Mouse (Mus musculus): Measurements from ENCODE around the gene Gpr132. TPM values are rescaled to one million over a fixed set of nuclear protein-coding genes. Genes with fewer than 3 reads are reported as not detected.
"Not testable (repeated sequence)": the region's sequence is repeated elsewhere in the genome, so short reads cannot be mapped to it uniquely, and the experiment has no call there.

The Gpr132 gene
- total and polyA plus RNA-seq, 3 experiments: 24.4 to 62.1 (median 44.7) TPM

- in situ Hi-C loops (cut with MboI; ENCODE audit: low pct_ligation_motif_present, low pct_unique_long_range_greater_than_20kb, low sequenced_read_pairs): no loop called here
- peaks cover 17% of the 10 kb centered on the region for H3K9me3 ChIP-seq (replicated peaks; ENCODE audit: low read length)
- H3K4me3 ChIP-seq (replicated peaks in 1 of 3; ENCODE audit: low read depth in 2 of 3, low read length in 2 of 3, poor library complexity in 1 of 3): no peak overlapping the region
- no peak overlapping the region for H3K4me2 ChIP-seq (ENCODE audit: insufficient read depth, low read depth, poor library complexity, severe bottlenecking)
- H3K9ac ChIP-seq (ENCODE audit: insufficient read depth, low read depth): no peak overlapping the region
- no peaks in the 10 kb centered on the region for H3K27me3 ChIP-seq (replicated peaks)
- no peaks in the 10 kb centered on the region for H3K79me2 ChIP-seq (replicated peaks; ENCODE audit: control insufficient read depth, extremely low read depth, insufficient read depth, poor library complexity, severe bottlenecking)
- TF ChIP-seq ELF1 (IDR thresholded peaks at IDR 0.05; ENCODE audit: low read depth, low read length) (no peak), IRF4 (IDR thresholded peaks at IDR 0.05; ENCODE audit: low read depth, low read length) (no peak), JUN (IDR thresholded peaks at IDR 0.05; ENCODE audit: insufficient read depth, low read depth, low read length) (no peak), RAD21 (IDR thresholded peaks at IDR 0.05; ENCODE audit: low read depth, low read length) (no peak; the same call in none of the 2 replicates), MAX (IDR thresholded peaks at IDR 0.05; ENCODE audit: low read length) (no peak), ZC3H11A (IDR thresholded peaks at IDR 0.05; ENCODE audit: low read depth, low read length) (peak; percentile 71), CTCF (conservative IDR thresholded peaks at IDR 0.05 in 1 of 2, IDR thresholded peaks at IDR 0.05 in 1 of 2; ENCODE audit: low read depth in 2 of 2, low read length in 2 of 2) (peak; percentile 93 to 98), SMC3 (IDR thresholded peaks at IDR 0.05; ENCODE audit: low read depth, low read length) (peak; percentile 97)
- H3K4me1 ChIP-seq (ENCODE audit: control insufficient read depth in 1 of 2, insufficient read depth in 2 of 2): peaks cover 0 to 7% of the 10 kb centered on the region in 2 experiments; a peak in 1 of 4 replicates
- H3K27ac ChIP-seq (ENCODE audit: insufficient read depth, low read depth): no peak overlapping the region
- dilution Hi-C loops (cut with MboI; ENCODE audit: extremely low pct_ligation_motif_present, extremely low pct_unique_long_range_greater_than_20kb, low sequenced_read_pairs): no loop called here
- peaks cover 0 to 6% of the 10 kb centered on the region in 2 experiments for H3K36me3 ChIP-seq (replicated peaks in 1 of 2; ENCODE audit: control insufficient read depth in 1 of 2, insufficient read depth in 1 of 2, low read length in 1 of 2)
- DNase-seq (ENCODE audit: extremely low read depth): peak; percentile 87
These were observed 24.2 kb downstream of the Gpr132 start for GRCm38 (mm10) chr12:112843803-112844202.

- H3K27ac ChIP-seq (ENCODE audit: insufficient read depth, low read depth); H3K79me2 ChIP-seq (replicated peaks; ENCODE audit: control insufficient read depth, extremely low read depth, insufficient read depth, poor library complexity, severe bottlenecking); DNase-seq (ENCODE audit: extremely low read depth); H3K4me1 ChIP-seq (ENCODE audit: control insufficient read depth in 1 of 2, insufficient read depth in 2 of 2); H3K4me2 ChIP-seq (ENCODE audit: insufficient read depth, low read depth, poor library complexity, severe bottlenecking); dilution Hi-C loops (cut with MboI; ENCODE audit: extremely low pct_ligation_motif_present, extremely low pct_unique_long_range_greater_than_20kb, low sequenced_read_pairs); H3K27me3 ChIP-seq (replicated peaks); in situ Hi-C loops (cut with MboI; ENCODE audit: low pct_ligation_motif_present, low pct_unique_long_range_greater_than_20kb, low sequenced_read_pairs); H3K9ac ChIP-seq (ENCODE audit: insufficient read depth, low read depth); H3K36me3 ChIP-seq (replicated peaks in 1 of 2; ENCODE audit: control insufficient read depth in 1 of 2, insufficient read depth in 1 of 2, low read length in 1 of 2); H3K4me3 ChIP-seq (replicated peaks in 1 of 3; ENCODE audit: low read depth in 2 of 3, low read length in 2 of 3, poor library complexity in 1 of 3): not testable (repeated sequence)
- peaks cover 10% of the 10 kb centered on the region for H3K9me3 ChIP-seq (replicated peaks; ENCODE audit: low read length)
These were observed 25.9 kb downstream of the Gpr132 start for GRCm38 (mm10) chr12:112842128-112842527.

- H3K4me3 ChIP-seq (replicated peaks in 1 of 3; ENCODE audit: low read depth in 2 of 3, low read length in 2 of 3, poor library complexity in 1 of 3); H3K4me1 ChIP-seq (ENCODE audit: control insufficient read depth in 1 of 2, insufficient read depth in 2 of 2); DNase-seq (ENCODE audit: extremely low read depth); dilution Hi-C loops (cut with MboI; ENCODE audit: extremely low pct_ligation_motif_present, extremely low pct_unique_long_range_greater_than_20kb, low sequenced_read_pairs); in situ Hi-C loops (cut with MboI; ENCODE audit: low pct_ligation_motif_present, low pct_unique_long_range_greater_than_20kb, low sequenced_read_pairs); H3K36me3 ChIP-seq (replicated peaks in 1 of 2; ENCODE audit: control insufficient read depth in 1 of 2, insufficient read depth in 1 of 2, low read length in 1 of 2); H3K27ac ChIP-seq (ENCODE audit: insufficient read depth, low read depth); H3K79me2 ChIP-seq (replicated peaks; ENCODE audit: control insufficient read depth, extremely low read depth, insufficient read depth, poor library complexity, severe bottlenecking); H3K9ac ChIP-seq (ENCODE audit: insufficient read depth, low read depth); H3K4me2 ChIP-seq (ENCODE audit: insufficient read depth, low read depth, poor library complexity, severe bottlenecking); H3K27me3 ChIP-seq (replicated peaks): not testable (repeated sequence)
- TF ChIP-seq CTCF (conservative IDR thresholded peaks at IDR 0.05 in 1 of 2, IDR thresholded peaks at IDR 0.05 in 1 of 2; ENCODE audit: low read depth in 2 of 2, low read length in 2 of 2): peak in 1 of 2 experiments; percentile 16; a peak in 1 of 4 replicates
- H3K9me3 ChIP-seq (replicated peaks; ENCODE audit: low read length): peaks cover 10% of the 10 kb centered on the region
These were observed 26.6 kb downstream of the Gpr132 start for GRCm38 (mm10) chr12:112841338-112841892.
